Mouse (Mus musculus): Measurements from ENCODE around the gene Nxf1.
"Not testable (repeated sequence)": the region's sequence is repeated elsewhere in the genome, so short reads cannot be mapped to it uniquely, and the experiment has no call there.

Nxf1 gene

GRCm38 (mm10) chr19:8713997-8714652 lies 42.7 kb upstream of the Nxf1 start:
- Histone ChIP-seq H3K4me3 (replicated peaks; ENCODE audit: low read length) (peak overlapping the region; percentile 95), H3K4me1 (replicated peaks; ENCODE audit: low read depth, low read length) (peaks cover 74% of the 10 kb centered on the region), H3K27me3 (ENCODE audit: insufficient read depth, low read length) (no peaks in the 10 kb centered on the region), H3K9me3 (ENCODE audit: low read length) (peaks cover 15% of the 10 kb centered on the region; the same call in 1 of the 2 replicates), H3K36me3 (ENCODE audit: insufficient read depth, low read length) (peaks cover 37% of the 10 kb centered on the region)
- TF ChIP-seq POU5F1 (IDR thresholded peaks at IDR 0.05; ENCODE audit: borderline replicate concordance, low read length), result no peak
- no peak for TF ChIP-seq NANOG (IDR thresholded peaks at IDR 0.05; ENCODE audit: borderline replicate concordance, low read length)
- TF ChIP-seq CTCF (conservative IDR thresholded peaks at IDR 0.05; ENCODE audit: low read length), result no peak

- TF ChIP-seq POU5F1 (IDR thresholded peaks at IDR 0.05; ENCODE audit: borderline replicate concordance, low read length) (no peak), CTCF (conservative IDR thresholded peaks at IDR 0.05; ENCODE audit: low read length) (no peak; the same call in 1 of the 2 replicates), NANOG (IDR thresholded peaks at IDR 0.05; ENCODE audit: borderline replicate concordance, low read length) (no peak)
- peaks cover 32% of the 10 kb centered on the region for H3K36me3 ChIP-seq (ENCODE audit: insufficient read depth, low read length)
- peaks cover 14% of the 10 kb centered on the region; the same call in 1 of the 2 replicates for H3K9me3 ChIP-seq (ENCODE audit: low read length)
- H3K4me1 ChIP-seq (replicated peaks; ENCODE audit: low read depth, low read length), result peaks cover 70% of the 10 kb centered on the region
- H3K27me3 ChIP-seq (ENCODE audit: insufficient read depth, low read length), result no peaks in the 10 kb centered on the region
- peak overlapping the region; percentile 95 for H3K4me3 ChIP-seq (replicated peaks; ENCODE audit: low read length)
Measured at GRCm38 (mm10) chr19:8714653-8715481, 42.0 kb upstream of the Nxf1 start.

GRCm38 (mm10) chr19:8715868-8716766 lies 40.8 kb upstream of the Nxf1 start:
- H3K4me3 ChIP-seq (replicated peaks; ENCODE audit: low read length), result peak overlapping the region; percentile 95
- peaks cover 27% of the 10 kb centered on the region for H3K36me3 ChIP-seq (ENCODE audit: insufficient read depth, low read length)
- H3K4me1 ChIP-seq (replicated peaks; ENCODE audit: low read depth, low read length), result peaks cover 70% of the 10 kb centered on the region
- H3K9me3 ChIP-seq (ENCODE audit: low read length), result peaks cover 8% of the 10 kb centered on the region; the same call in 1 of the 2 replicates
- no peaks in the 10 kb centered on the region for H3K27me3 ChIP-seq (ENCODE audit: insufficient read depth, low read length)
- TF ChIP-seq CTCF (conservative IDR thresholded peaks at IDR 0.05; ENCODE audit: low read length), result no peak
- TF ChIP-seq POU5F1 (IDR thresholded peaks at IDR 0.05; ENCODE audit: borderline replicate concordance, low read length), result no peak
- no peak for TF ChIP-seq NANOG (IDR thresholded peaks at IDR 0.05; ENCODE audit: borderline replicate concordance, low read length)

GRCm38 (mm10) chr19:8716767-8717475 lies 40.0 kb upstream of the Nxf1 start:
- H3K36me3 ChIP-seq (ENCODE audit: insufficient read depth, low read length), result peaks cover 19% of the 10 kb centered on the region
- peaks cover 2% of the 10 kb centered on the region; the same call in 1 of the 2 replicates for H3K9me3 ChIP-seq (ENCODE audit: low read length)
- peaks cover 69% of the 10 kb centered on the region for H3K4me1 ChIP-seq (replicated peaks; ENCODE audit: low read depth, low read length)
- H3K4me3 ChIP-seq (replicated peaks; ENCODE audit: low read length), result peak overlapping the region; percentile 32; the same call in 1 of the 2 replicates
- H3K27me3 ChIP-seq (ENCODE audit: insufficient read depth, low read length), result no peaks in the 10 kb centered on the region
- TF ChIP-seq CTCF (conservative IDR thresholded peaks at IDR 0.05; ENCODE audit: low read length) (no peak), POU5F1 (IDR thresholded peaks at IDR 0.05; ENCODE audit: borderline replicate concordance, low read length) (no peak), NANOG (IDR thresholded peaks at IDR 0.05; ENCODE audit: borderline replicate concordance, low read length) (no peak)

GRCm38 (mm10) chr19:8718357-8718756 lies 38.5 kb upstream of the Nxf1 start:
- no peaks in the 10 kb centered on the region for H3K9me3 ChIP-seq (ENCODE audit: low read length)
- peaks cover 70% of the 10 kb centered on the region for H3K4me1 ChIP-seq (replicated peaks; ENCODE audit: low read depth, low read length)
- no peak overlapping the region for H3K4me3 ChIP-seq (replicated peaks; ENCODE audit: low read length)
- TF ChIP-seq NANOG (IDR thresholded peaks at IDR 0.05; ENCODE audit: borderline replicate concordance, low read length) (no peak), POU5F1 (IDR thresholded peaks at IDR 0.05; ENCODE audit: borderline replicate concordance, low read length) (no peak), CTCF (conservative IDR thresholded peaks at IDR 0.05; ENCODE audit: low read length) (peak; percentile 88)
- no peaks in the 10 kb centered on the region for H3K27me3 ChIP-seq (ENCODE audit: insufficient read depth, low read length)
- peaks cover 10% of the 10 kb centered on the region; the same call in 1 of the 2 replicates for H3K36me3 ChIP-seq (ENCODE audit: insufficient read depth, low read length)

GRCm38 (mm10) chr19:8719037-8719436 lies 37.8 kb upstream of the Nxf1 start:
- not testable (repeated sequence) for H3K9me3 ChIP-seq (ENCODE audit: low read length); H3K4me3 ChIP-seq (replicated peaks; ENCODE audit: low read length)
- peaks cover 15% of the 10 kb centered on the region for H3K36me3 ChIP-seq (ENCODE audit: insufficient read depth, low read length)

GRCm38 (mm10) chr19:8721378-8721777 lies 35.5 kb upstream of the Nxf1 start:
- peaks cover 39% of the 10 kb centered on the region for H3K36me3 ChIP-seq (ENCODE audit: insufficient read depth, low read length)
- peak overlapping the region; percentile 93 for H3K4me3 ChIP-seq (replicated peaks; ENCODE audit: low read length)
- no peaks in the 10 kb centered on the region for H3K9me3 ChIP-seq (ENCODE audit: low read length)
- H3K27me3 ChIP-seq (ENCODE audit: insufficient read depth, low read length), result no peaks in the 10 kb centered on the region
- TF ChIP-seq CTCF (conservative IDR thresholded peaks at IDR 0.05; ENCODE audit: low read length) (no peak), NANOG (IDR thresholded peaks at IDR 0.05; ENCODE audit: borderline replicate concordance, low read length) (no peak), POU5F1 (IDR thresholded peaks at IDR 0.05; ENCODE audit: borderline replicate concordance, low read length) (no peak)
- H3K4me1 ChIP-seq (replicated peaks; ENCODE audit: low read depth, low read length), result peaks cover 50% of the 10 kb centered on the region

More at GRCm38 (mm10) chr19:8719037-8719436, 37.8 kb upstream of the Nxf1 start:
- H3K27me3 ChIP-seq (ENCODE audit: insufficient read depth, low read length), result not testable (repeated sequence)
- peaks cover 68% of the 10 kb centered on the region for H3K4me1 ChIP-seq (replicated peaks; ENCODE audit: low read depth, low read length)
